Mouse (Mus musculus): ENCODE measurements at regions not wholly inside any gene's neighbourhood (a gene's known extent, or its start where the extent isn't known, plus 50 kb on each side); places are given as distances from the start of the nearest gene placed in this dataset.

DNA sequence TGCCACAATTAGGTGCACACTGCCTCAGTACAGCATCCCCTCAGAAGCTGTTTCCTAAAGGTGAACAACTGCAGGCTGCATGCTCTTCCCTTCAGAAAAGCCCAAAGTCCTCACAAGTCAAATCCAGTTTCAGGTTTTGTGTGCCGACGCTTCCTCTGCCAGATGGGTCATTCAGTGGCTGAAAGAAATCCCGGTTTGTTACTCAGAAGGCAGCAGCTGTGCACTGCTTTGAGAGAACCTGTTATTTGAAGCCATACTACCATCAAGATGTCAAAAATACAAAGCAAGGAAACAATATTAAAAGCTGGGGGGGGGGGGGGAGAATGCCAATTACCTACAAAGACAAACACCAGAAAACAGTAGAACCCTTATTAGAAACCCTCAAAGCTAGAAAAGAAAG lies 678.7 kb downstream of the Utrn start:
- ATAC-seq, result no peak
- Histone ChIP-seq H3K9ac (no peak overlapping the region), H3K4me1 (replicated peaks) (no peaks in the 10 kb centered on the region), H3K27me3 (replicated peaks) (no peaks in the 10 kb centered on the region), H3K36me3 (no peaks in the 10 kb centered on the region), H3K27ac (no peak overlapping the region), H3K4me3 (replicated peaks) (no peak overlapping the region), H3K4me2 (replicated peaks) (no peak overlapping the region), H3K9me3 (no peaks in the 10 kb centered on the region)
- 77% methylated on average over 3 of the region's 3 CpGs for WGBS

- Histone ChIP-seq H3K9me3 (no peaks in the 10 kb centered on the region), H3K4me2 (replicated peaks) (no peak overlapping the region), H3K9ac (no peak overlapping the region), H3K27me3 (replicated peaks) (no peaks in the 10 kb centered on the region), H3K36me3 (no peaks in the 10 kb centered on the region), H3K4me1 (replicated peaks) (no peaks in the 10 kb centered on the region), H3K4me3 (replicated peaks) (no peak overlapping the region), H3K27ac (no peak overlapping the region)
- ATAC-seq, result no peak
- 80% methylated on average over 2 of the region's 2 CpGs for WGBS
Observed at GRCm38 (mm10) chr10:12207301-12207700, 661.9 kb downstream of the Utrn start.

DNA sequence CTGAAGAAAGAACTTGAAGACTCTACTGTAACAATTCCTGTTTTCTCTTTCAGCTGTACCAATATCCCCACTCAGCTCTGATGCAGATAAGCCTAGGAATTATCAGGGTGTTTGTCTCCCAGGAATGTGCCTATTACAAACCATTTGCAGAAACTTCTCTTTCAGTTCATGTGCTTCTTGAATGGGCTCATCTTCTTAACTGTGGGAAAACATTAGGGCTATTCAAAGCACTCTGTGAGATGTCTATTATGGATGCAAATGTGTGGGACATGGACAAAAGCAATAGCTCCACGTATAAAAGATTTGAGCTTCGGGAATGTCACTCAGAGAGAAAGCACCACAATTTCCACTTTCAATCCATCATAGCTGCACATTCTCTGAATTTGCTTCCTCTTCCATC lies 659.0 kb downstream of the Utrn start:
- H3K27ac ChIP-seq, result no peak overlapping the region
- H3K9me3 ChIP-seq, result no peaks in the 10 kb centered on the region
- no peaks in the 10 kb centered on the region for H3K36me3 ChIP-seq
- 94% methylated on average over 2 of the region's 2 CpGs for WGBS
- H3K9ac ChIP-seq, result no peak overlapping the region
- no peak overlapping the region for H3K4me2 ChIP-seq (replicated peaks)
- ATAC-seq, result no peak
- H3K27me3 ChIP-seq (replicated peaks), result no peaks in the 10 kb centered on the region
- no peak overlapping the region for H3K4me3 ChIP-seq (replicated peaks)
- no peaks in the 10 kb centered on the region for H3K4me1 ChIP-seq (replicated peaks)

DNA sequence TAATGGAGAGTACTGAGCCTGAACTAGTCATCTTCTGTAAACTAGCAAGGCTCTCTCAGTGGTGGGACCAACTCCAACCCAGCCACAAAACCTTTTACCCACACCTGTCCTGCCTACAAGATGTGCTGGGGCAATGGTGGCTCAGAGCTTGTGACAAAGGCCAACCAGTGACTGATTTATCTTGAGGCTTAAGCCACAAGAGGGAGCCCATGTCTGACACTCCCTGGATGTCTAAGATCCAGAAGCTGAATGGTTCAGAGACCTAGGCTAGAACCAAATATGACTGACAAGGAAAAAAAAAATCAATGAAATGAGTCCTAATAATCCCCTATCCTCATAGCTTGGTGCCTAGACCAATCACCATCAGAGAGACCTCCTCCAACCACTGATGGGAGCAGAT lies 650.3 kb downstream of the Utrn start:
- no peaks in the 10 kb centered on the region for H3K27me3 ChIP-seq (replicated peaks)
- H3K4me1 ChIP-seq (replicated peaks), result no peaks in the 10 kb centered on the region
- H3K36me3 ChIP-seq, result no peaks in the 10 kb centered on the region
- H3K9ac ChIP-seq, result no peak overlapping the region
- H3K27ac ChIP-seq, result no peak overlapping the region
- H3K4me2 ChIP-seq (replicated peaks), result no peak overlapping the region
- ATAC-seq, result no peak
- H3K4me3 ChIP-seq (replicated peaks), result no peak overlapping the region
- H3K9me3 ChIP-seq, result no peaks in the 10 kb centered on the region

GRCm38 (mm10) chr10:12234141-12234540 lies 635.0 kb downstream of the Utrn start:
- Histone ChIP-seq H3K4me2 (replicated peaks) (no peak overlapping the region), H3K9me3 (no peaks in the 10 kb centered on the region), H3K4me1 (replicated peaks) (no peaks in the 10 kb centered on the region), H3K27me3 (replicated peaks) (no peaks in the 10 kb centered on the region), H3K9ac (no peak overlapping the region), H3K36me3 (no peaks in the 10 kb centered on the region), H3K27ac (no peak overlapping the region), H3K4me3 (replicated peaks) (no peak overlapping the region)
- ATAC-seq, result no peak
- 82% methylated on average over 1 of the region's 1 CpGs for WGBS

DNA sequence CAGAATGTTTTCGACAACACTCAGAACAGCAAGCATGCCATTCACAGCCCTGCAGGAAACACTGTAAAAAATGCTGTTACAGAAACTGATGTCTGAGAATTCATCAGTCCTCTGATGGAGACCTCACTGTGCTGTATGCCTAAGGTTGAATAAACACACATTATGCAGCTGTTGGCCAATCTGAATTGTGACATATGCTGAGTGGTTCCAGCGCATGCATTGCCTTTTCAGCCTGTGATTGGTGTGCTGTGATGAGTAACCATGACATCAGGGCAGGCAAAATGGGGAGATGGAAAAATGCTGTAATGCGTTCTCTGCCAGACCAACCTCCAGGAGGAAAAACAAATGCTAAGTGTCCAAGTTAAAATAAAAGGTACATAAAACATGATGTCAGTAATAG lies 620.3 kb downstream of the Utrn start:
- WGBS, result 54% methylated on average over 3 of the region's 3 CpGs
- peak; percentile 43 for ATAC-seq
- no peak overlapping the region for H3K9ac ChIP-seq
- no peaks in the 10 kb centered on the region for H3K27me3 ChIP-seq (replicated peaks)
- no peak overlapping the region for H3K4me3 ChIP-seq (replicated peaks)
- H3K4me1 ChIP-seq (replicated peaks), result no peaks in the 10 kb centered on the region
- H3K9me3 ChIP-seq, result no peaks in the 10 kb centered on the region
- H3K36me3 ChIP-seq, result no peaks in the 10 kb centered on the region
- H3K4me2 ChIP-seq (replicated peaks), result no peak overlapping the region
- no peak overlapping the region for H3K27ac ChIP-seq

DNA sequence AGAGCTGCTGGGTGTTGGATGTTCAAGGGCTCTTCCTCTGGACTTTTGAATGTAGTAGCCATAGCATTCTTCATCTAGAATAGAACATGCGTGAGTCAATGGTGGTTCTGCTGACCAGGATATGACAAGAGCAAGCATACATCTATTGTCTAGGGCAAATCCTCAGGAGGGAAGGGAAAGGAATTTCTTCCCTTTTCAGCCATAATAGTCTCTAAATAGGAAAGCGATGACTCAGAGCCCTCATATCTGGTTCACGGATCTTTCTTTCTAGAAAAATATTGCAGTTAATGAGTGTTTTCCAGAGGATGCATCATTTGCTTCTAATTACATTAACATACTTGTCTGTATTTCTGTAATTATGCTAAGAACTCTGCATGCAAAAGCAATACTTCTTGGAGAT lies 615.9 kb downstream of the Utrn start:
- no peak overlapping the region for H3K4me2 ChIP-seq (replicated peaks)
- WGBS, result 86% methylated on average over 3 of the region's 3 CpGs
- ATAC-seq, result no peak
- H3K4me3 ChIP-seq (replicated peaks), result no peak overlapping the region
- H3K9ac ChIP-seq, result no peak overlapping the region
- H3K27ac ChIP-seq, result no peak overlapping the region
- no peaks in the 10 kb centered on the region for H3K9me3 ChIP-seq
- no peaks in the 10 kb centered on the region for H3K36me3 ChIP-seq
- no peaks in the 10 kb centered on the region for H3K27me3 ChIP-seq (replicated peaks)
- H3K4me1 ChIP-seq (replicated peaks), result no peaks in the 10 kb centered on the region

DNA sequence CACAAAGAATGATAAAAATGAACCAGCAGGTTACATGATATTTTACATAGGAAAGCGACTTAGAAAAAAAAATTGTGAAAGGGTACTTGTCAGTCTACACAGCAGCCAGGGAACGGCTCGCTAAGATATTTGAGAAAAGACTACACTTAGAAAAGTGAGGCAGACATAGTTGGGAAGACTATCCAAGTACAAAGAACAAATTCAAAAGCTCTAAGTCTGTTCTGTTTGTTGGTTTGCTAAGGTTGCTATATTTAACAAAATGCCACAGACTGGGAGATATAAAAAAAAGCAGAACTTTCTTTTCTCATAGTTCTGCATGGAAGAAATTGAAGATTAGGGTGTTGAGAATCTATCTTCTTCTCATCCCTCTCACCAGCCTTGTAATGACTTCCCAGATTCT lies 583.5 kb downstream of the Utrn start:
- ATAC-seq, result no peak
- no peaks in the 10 kb centered on the region for H3K27me3 ChIP-seq (replicated peaks)
- no peak overlapping the region for H3K27ac ChIP-seq
- H3K4me2 ChIP-seq (replicated peaks), result no peak overlapping the region
- no peak overlapping the region for H3K4me3 ChIP-seq (replicated peaks)
- H3K4me1 ChIP-seq (replicated peaks), result no peaks in the 10 kb centered on the region
- H3K9ac ChIP-seq, result no peak overlapping the region
- 91% methylated on average over 3 of the region's 3 CpGs for WGBS
- H3K36me3 ChIP-seq, result no peaks in the 10 kb centered on the region
- no peaks in the 10 kb centered on the region for H3K9me3 ChIP-seq

- Histone ChIP-seq H3K4me3 (replicated peaks) (no peak overlapping the region), H3K9me3 (no peaks in the 10 kb centered on the region), H3K4me1 (replicated peaks) (no peaks in the 10 kb centered on the region), H3K4me2 (replicated peaks) (no peak overlapping the region), H3K27me3 (replicated peaks) (no peaks in the 10 kb centered on the region), H3K9ac (no peak overlapping the region), H3K36me3 (no peaks in the 10 kb centered on the region), H3K27ac (no peak overlapping the region)
- 75% methylated on average over 2 of the region's 2 CpGs for WGBS
- no peak for ATAC-seq
Observed at GRCm38 (mm10) chr10:12298887-12299286, 570.3 kb downstream of the Utrn start.

GRCm38 (mm10) chr10:12302396-12302795 lies 566.8 kb downstream of the Utrn start:
- H3K4me2 ChIP-seq (replicated peaks), result no peak overlapping the region
- WGBS, result 80% methylated on average over 4 of the region's 4 CpGs
- no peaks in the 10 kb centered on the region for H3K9me3 ChIP-seq
- no peaks in the 10 kb centered on the region for H3K4me1 ChIP-seq (replicated peaks)
- no peaks in the 10 kb centered on the region for H3K36me3 ChIP-seq
- ATAC-seq, result no peak
- H3K4me3 ChIP-seq (replicated peaks), result no peak overlapping the region
- H3K9ac ChIP-seq, result no peak overlapping the region
- H3K27ac ChIP-seq, result no peak overlapping the region
- no peaks in the 10 kb centered on the region for H3K27me3 ChIP-seq (replicated peaks)

DNA sequence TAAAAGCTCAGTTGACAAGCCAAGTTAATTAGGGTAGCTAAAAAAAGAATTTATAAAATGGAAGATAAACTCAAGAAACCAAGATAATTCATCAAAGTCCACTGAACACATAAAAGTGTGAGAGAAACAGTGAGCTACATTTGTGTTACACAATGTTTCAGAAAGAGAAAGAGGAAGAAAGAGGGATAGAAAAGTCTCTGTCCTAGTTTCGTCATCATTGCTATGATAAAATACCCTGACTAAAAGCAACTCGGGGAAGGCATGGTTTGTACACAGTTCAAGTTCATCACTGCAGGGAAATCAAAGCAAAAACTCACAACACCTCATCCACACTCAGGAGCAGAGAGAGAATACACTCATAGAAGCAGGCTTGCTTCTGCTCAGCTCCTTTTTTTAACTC lies 548.9 kb downstream of the Utrn start:
- H3K4me1 ChIP-seq (replicated peaks), result no peaks in the 10 kb centered on the region
- no peak overlapping the region for H3K27ac ChIP-seq
- H3K9ac ChIP-seq, result no peak overlapping the region
- no peak overlapping the region for H3K4me3 ChIP-seq (replicated peaks)
- no peaks in the 10 kb centered on the region for H3K36me3 ChIP-seq
- WGBS, result 80% methylated on average over 2 of the region's 2 CpGs
- H3K9me3 ChIP-seq, result no peaks in the 10 kb centered on the region
- no peak for ATAC-seq
- H3K27me3 ChIP-seq (replicated peaks), result no peaks in the 10 kb centered on the region
- H3K4me2 ChIP-seq (replicated peaks), result no peak overlapping the region
